Mouse (Mus musculus) cerebral cortex, adult 2 months (tissue): ENCODE measurements around the gene Olfr699.

Experiments used
- WGBS: fragments of 180-500 bp; shearing (Covaris S2); methylation state at CpG from one replicate; pipeline ENCODE4 v1.1.7; 2018; 5-methylcytosine and 5-hydroxymethylcytosine counted together

Olfr699 gene

DNA sequence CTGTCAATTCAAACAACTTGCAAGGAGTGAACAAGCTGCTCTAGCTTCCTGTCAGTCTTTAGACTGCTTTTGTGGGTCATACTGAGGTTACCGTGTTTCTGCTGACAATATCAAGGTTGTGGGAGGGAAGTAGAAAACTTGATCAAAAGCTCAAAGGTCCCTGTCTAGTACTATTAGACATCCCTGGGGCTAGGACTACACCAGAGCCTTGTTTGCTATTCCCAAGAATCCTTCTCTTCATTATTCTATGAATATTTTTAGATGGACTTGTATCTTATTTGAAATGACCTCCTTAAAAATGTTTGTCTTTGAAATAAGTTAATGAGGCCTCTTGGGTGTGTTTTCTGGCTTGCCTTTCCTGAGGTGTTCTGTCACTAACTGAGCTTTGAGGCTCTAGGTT, at the start of gene Olfr699:
TSS of gene Olfr699 (minus strand) at position 101 of the 400 bp plus-strand sequence.
- WGBS: 82% methylated on average over 1 of the region's 1 CpGs

GRCm38 (mm10) chr7:106833793-106834192, 40.8 kb upstream of the Olfr699 start, which contains the start of gene Olfr702:
Olfr702 (minus strand) TSS chr7:106833893.

DNA sequence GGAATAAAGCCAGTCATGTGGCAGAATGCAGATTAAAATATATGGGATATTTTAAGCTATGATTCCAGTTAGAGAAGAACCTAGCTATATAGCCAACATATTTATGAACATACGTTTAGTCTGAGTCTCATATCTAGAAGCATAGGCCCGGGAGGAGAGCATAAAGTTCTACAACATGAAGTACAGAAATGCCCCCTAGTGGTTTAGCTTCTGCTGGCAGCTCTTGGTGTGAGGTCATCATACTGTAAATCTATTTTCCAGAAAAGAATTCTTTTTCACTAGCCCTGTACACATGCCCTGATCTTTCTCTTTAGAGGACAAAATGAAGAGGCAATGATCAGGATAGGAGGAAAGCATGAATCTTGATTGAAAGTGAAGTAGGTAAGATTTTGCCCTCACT, 22.8 kb upstream of the Olfr699 start:
- 54% methylated on average over 2 of the region's 2 CpGs for WGBS

DNA sequence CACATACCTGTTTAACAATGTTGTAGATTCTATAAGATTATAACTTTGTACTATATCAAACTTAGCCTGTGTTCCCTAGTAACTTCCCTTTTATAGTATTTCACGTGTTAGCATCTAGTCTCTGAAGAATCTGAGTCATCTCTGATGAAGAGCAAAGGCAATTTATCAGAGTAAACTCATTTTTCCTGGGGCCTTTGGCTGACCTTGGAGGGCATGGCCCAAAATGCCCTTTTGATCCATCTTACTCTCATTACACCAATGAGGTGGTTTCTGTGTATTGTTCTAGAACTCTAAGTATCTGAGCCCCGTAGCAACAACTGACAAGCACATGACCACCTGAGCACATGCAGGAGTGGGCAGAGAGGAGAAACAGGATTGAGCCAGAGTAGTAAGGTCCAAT, 20.8 kb upstream of the Olfr699 start, which contains the start of gene Olfr701:
TSS of gene Olfr701 (plus strand) at position 301 of the 400 bp plus-strand sequence.
- WGBS: 66% methylated on average over 2 of the region's 2 CpGs

- WGBS: 76% methylated on average over 1 of the region's 1 CpGs
Measured at GRCm38 (mm10) chr7:106808734-106809133, 15.7 kb upstream of the Olfr699 start, which contains the start of gene Olfr700. Olfr700 (minus strand) TSS chr7:106808834.

DNA sequence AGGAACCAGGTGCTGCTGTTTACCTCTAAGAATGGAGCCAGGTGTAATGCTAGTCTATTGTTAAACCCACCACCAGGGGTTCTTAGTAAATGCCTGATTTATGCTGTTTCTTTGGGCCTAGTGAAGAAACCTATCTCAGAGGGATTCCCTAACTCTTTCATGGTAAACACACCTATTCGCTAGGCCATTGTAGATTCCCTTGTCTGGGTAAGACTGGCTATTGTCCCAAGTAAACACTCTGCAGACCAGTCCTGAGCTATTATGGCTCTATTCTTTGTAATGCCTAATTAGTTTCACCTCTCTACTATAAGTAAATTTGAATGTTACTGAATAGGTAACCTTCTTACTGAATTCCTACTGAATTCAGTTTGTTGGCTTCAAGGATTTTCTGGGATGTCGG, 32.0 kb downstream of the Olfr699 start:
- 92% methylated on average over 2 of the region's 2 CpGs for WGBS

GRCm38 (mm10) chr7:106758800-106759199, 34.2 kb downstream of the Olfr699 start:
- 94% methylated on average over 2 of the region's 2 CpGs for WGBS

GRCm38 (mm10) chr7:106755297-106755696, 37.7 kb downstream of the Olfr699 start, which contains the start of gene Olfr698:
Olfr698 (minus strand) TSS chr7:106755397.

DNA sequence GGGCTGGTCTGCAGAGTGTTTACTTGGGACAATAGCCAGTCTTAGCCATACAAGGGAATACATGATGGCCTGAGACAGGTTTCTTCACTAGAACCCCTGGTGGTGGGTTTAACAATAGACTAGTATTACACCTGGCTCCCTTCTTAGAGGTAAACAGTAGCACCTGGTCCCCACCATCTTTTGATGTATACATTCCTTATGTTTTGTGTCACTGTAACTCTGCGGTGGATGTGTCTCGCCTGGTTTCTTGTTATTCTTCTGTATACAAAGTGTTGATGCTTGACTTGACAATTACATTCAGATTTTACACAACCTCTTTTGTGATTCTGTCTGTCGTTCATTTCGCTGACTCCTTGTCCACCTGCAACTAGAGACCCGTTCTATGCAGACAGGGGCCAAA, 47.2 kb downstream of the Olfr699 start:
- WGBS: 91% methylated on average over 5 of the region's 5 CpGs

DNA sequence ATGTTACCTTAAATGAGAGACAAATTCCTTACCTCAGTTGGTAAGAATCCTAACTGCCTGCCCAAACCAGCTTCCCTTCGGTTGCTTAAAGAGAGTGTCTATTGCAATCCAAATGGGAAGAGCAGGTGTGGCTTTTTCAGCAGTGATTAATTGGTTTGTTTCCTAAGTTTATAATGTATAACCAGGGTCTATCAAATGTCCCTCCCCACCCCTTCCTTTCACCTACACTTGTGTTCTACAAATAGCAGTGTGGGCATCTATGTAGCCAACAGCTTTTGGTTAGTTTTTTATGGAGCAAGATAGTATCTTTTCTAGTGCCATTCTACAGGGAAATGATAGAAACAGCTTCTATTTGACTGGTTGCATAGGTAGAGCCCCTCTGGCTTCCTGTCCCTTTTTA, 50.7 kb downstream of the Olfr699 start, which contains the start of gene Olfr697:
TSS of gene Olfr697 (minus strand) at position 101 of the 400 bp plus-strand sequence.
- 79% methylated on average over 1 of the region's 1 CpGs for WGBS
